Mouse (Mus musculus): ENCODE results near the gene Fbxo4. TPM values are rescaled to one million over a fixed set of nuclear protein-coding genes. Genes with fewer than 3 reads are reported as not detected.

The Fbxo4 gene
- polyA plus RNA-seq, 1 experiment from 2014 or later = 2.9 TPM

Other genes with a start within 250 kb of the Fbxo4 start
- gene AW549877, start 16.2 kb upstream of the Fbxo4 start, polyA plus RNA-seq (2015; fragmentation: Nextera tagmentation; extraction: Ambion mirVana) = 6.6 and 6.7 TPM in 2 replicates
- 21.5 and 25.7 TPM in 2 replicates for gene Oxct1, start 46.8 kb upstream of the Fbxo4 start, polyA plus RNA-seq (2015; fragmentation: Nextera tagmentation; extraction: Ambion mirVana)

All from liver, embryonic 15.5 days (tissue).